Mouse (Mus musculus): Measurements from ENCODE around the gene Snap25. TPM values are rescaled to one million over a fixed set of nuclear protein-coding genes. Genes with fewer than 3 reads are reported as not detected.

The Snap25 gene
- total RNA-seq, 2 experiments from 2014 or later, result 2,771 to 2,937 TPM

DNA sequence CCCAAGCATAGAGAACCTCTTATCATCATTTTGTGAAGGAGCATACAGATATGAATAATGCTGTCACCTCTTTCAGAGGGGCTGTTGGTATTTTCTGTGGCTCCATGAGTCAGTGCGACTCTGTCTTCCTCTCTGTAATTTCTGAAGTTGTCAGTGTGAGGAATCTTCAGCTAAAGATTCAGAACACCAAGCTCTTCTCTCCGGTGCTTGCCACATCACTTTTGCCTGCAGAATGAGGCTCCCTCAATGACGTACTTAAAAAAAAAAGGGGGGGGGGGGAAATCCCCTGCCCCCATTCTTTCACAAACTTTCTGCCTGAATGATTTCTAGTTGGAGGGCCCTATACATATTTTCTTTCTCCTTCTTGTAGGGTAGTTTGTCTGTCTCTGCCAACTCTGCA, 2.1 kb upstream of the Snap25 start:
- intact Hi-C loops (cut with DNase I), result loop anchor here (5.0 to 10.0 kb wide), 3 partner anchors 94 to 224 kb away; partner anchors contain the start of genes AL731706.1, Mkks and Slx4ip
- no peak for DNase-seq (ENCODE audit: low spot score in 2 of 2)

DNA sequence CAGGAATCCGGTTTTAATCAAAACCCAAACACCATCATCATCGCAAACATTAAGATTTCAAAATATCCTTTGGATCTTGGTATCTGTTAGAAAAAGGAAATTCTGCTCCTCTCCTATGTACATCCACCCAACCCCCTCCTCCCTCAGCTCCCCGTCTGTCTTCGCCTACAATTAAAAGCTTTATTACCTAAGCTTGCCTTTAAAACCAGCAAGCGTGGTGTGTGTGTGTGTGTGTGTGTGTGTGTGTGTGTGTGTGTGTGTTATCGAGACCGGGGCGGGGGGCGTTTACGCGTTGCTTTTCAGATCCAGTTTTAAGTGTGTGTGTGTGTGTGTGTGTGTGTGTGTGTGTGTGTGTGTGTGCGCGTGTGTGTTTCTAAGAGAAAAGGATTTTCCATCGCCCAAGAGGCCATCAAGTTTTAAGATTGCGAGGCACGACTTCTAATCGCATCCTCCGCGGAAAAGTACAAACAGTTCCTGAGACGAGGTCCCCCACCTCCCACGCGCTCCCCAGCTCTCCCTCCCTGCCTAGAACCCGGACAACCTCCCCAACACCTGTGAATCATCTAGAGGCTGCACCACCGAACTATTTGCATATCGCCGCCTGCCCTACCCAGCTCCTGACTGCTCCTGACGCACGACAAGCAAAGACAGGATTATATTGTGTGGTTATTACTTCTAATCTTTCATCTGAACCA, 1.4 kb upstream of the Snap25 start:
- DNase-seq (ENCODE audit: low spot score in 2 of 2), result peak; percentile 84 to 86
- intact Hi-C loops (cut with DNase I), result loop anchor here (5.0 to 10.0 kb wide), 3 partner anchors 93 to 225 kb away; partner anchors contain the start of genes AL731706.1, Mkks and Slx4ip

DNA sequence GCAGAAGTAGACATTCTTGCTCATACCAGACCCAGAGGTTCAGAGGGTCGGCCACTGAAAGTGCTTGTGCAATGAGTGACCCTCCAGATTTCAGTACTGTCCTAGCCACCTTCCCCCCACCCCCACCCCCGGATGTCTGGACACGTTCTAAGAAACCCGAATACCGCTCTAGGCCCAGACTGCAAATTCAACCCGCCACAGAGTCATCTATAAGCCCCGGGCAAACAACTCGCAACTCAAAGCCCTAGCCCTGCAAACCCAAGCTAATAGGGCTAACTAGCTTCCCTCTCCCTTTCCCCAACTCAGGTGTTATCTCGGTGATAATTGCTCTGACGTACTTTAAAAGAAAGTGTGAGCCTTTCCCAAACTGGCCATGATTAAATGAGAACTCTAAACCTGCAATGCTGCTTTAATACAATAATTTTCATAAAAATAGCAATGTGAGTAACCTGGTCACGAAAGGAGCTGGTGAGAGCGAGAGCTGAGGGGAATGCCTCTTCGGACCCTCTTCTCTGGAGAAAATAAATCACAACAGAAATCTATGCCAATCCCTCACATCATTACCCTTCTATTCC, 725 bp upstream of the Snap25 start:
- DNase-seq (ENCODE audit: low spot score in 2 of 2), result no peak
- intact Hi-C loops (cut with DNase I), result loop anchor here (1.0 to 10.0 kb wide), 4 partner anchors 33 to 225 kb away; partner anchors contain the start of genes AL731706.1, Mkks and Slx4ip

DNA sequence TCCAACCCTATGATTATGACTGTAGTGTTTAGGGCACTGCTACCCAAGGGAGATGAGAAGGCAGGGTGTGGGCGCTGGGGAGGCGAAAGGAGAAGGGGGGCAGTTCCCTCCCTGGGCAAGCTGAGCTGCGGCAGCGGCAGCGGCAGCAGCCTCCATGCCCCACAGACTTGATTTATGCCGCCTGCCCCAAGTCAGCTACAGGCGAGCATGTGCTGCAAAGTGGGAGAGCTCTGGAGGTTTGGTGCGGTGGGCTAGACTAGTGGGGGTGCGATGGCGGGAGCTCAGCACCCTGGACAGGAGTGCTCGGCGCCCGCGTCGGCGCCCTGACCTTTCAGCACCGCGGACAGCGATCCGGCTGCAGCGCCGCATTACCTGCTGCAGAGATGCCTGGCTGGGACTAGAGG, 757 bp downstream of the Snap25 start:
- peak; percentile 54 to 58 for DNase-seq (ENCODE audit: low spot score in 2 of 2)
- intact Hi-C loops (cut with DNase I), result loop anchor here (5.0 to 10.0 kb wide), 3 partner anchors 91 to 227 kb away; partner anchors contain the start of genes AL731706.1, Mkks and Slx4ip

DNA sequence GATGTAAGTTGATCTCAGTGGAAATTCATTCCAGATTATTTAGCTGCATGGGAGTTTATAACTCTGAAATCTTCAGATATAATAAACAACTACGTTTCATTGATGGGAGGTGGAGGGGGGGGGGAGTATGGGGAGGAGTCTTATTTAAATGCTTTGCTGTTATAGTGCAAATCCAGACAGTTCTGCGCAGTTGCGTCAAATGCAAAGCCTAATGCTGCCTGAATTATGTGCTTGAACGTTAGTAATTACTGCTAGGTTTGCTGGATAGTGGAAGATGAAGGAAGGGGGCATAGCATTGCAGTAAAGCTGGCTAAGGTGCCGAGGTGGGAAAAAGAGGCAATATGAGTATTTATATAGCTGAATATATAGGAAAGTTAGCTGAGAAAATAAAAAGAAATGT, 2.3 kb downstream of the Snap25 start:
- intact Hi-C loops (cut with DNase I), result loop anchor here (5.0 to 10.0 kb wide), 4 partner anchors 89 to 179 kb away; partner anchors contain the start of genes AL731706.1, Mkks and Slx4ip
- DNase-seq (ENCODE audit: low spot score in 2 of 2), result no peak

DNA sequence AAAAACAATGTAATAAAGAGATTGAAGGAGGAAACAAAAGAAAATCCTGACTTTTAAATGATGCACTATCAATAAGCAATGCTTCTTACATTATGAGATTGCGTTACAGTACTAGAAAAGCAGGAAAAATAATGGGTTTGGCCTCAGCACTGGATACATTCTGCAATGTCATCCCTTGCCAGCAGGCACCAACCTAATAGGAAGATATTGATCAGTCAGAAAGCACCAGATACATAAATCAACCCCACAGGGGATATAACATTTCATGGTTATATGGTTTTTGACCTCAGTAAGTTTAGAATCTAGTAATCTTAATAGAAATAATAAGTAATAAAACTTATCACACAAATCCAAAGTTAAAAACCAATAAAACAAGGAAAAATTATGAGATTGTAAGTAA, 3.1 kb downstream of the Snap25 start:
- no peak for DNase-seq (ENCODE audit: low spot score in 2 of 2)
- intact Hi-C loops (cut with DNase I), result loop anchor here (5.0 to 10.0 kb wide), 4 partner anchors 88 to 178 kb away; partner anchors contain the start of genes AL731706.1, Mkks and Slx4ip

DNA sequence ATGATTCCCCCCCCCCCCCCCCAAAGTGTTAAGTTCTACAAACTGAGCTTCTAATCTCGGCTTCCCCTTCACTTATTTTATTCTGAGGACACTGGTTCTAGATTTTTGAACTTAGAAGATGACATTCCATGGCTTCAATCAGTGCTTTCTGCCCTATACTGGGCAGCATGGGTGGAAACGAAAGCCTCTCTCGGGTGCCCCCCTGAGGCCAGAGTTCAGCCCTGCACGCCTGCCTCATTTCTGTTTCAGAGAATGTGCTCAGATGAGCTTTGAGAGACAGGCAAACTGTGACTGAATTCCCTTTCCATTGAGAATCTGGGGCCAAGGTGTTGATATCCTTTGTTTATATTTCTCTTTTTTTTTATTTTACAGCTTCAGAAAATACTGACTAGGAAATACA, 7.0 kb downstream of the Snap25 start:
- no peak for DNase-seq (ENCODE audit: low spot score in 2 of 2)
- intact Hi-C loops (cut with DNase I), result no loop called here

DNA sequence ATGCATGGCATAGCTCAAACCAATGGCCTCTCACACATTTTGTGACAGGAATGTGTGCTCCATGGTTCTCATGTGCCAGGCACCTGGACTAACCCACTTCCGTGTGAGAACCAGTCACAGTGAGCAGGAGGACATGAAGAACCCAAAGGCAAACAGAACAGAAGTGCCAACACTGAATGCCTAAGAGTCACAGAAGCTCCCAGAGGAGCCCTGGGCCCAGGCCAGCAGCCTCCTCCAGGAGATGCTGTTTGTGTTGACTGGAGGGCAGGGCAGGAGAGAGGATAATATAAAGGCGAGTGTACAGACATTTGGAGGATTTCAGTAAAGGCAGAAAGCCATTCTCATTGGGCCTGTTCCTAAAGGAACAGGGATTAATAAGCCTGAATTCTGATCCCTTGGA, 25.0 kb downstream of the Snap25 start:
- intact Hi-C loops (cut with DNase I), result no loop called here
- no peak for DNase-seq (ENCODE audit: low spot score in 2 of 2)

DNA sequence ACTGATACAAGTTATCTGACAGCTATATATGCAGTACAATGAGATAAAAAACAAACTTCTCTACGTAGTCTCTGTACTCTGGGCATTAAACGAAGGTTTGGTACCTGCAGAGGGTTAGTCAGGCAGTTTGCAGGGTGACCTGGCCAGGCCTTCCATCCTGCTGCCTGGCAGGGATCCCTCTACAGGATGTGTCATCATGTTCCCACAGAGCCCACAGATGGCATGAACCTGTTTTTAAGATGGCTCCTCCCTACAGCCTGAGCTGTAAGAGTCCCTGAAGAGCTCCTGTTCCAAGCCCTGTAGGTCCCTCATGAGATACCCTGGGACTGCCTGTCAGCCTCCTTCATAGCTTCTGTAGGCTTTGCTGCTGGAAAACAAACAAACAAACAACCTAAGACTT, 29.0 kb downstream of the Snap25 start:
- intact Hi-C loops (cut with DNase I), result no loop called here
- DNase-seq (ENCODE audit: low spot score in 2 of 2), result no peak

DNA sequence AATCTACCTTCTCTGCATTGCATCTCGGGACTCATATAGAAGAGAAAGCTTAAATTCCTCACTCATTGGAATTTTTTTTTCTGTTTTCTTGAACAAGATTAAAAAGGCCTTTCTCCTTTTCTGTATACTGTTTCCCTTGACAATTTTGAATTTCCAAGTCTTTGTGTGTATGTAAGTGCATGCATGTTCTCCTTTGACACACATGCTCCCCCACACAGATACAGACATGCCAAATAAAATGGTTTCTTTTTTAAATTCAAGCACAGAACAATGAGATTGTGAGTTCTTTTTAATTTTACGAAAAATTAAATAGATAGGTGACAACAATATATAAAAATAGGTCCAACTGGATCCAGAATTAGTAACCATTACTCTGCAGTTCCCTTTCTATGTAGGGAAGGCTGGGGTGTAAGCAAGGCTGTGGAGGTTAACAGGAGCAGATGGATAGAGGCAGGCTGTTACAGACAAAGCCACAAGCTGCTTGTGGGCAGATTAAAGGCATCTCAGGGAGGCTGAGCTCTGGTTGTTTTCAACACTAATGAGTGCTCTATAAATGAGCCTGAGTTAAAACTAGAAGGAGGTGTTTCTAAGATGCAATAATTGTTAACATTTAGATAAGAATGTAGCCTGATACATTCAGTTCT, 31.6 kb downstream of the Snap25 start:
- intact Hi-C loops (cut with DNase I), result no loop called here
- no peak for DNase-seq (ENCODE audit: low spot score in 2 of 2)

DNA sequence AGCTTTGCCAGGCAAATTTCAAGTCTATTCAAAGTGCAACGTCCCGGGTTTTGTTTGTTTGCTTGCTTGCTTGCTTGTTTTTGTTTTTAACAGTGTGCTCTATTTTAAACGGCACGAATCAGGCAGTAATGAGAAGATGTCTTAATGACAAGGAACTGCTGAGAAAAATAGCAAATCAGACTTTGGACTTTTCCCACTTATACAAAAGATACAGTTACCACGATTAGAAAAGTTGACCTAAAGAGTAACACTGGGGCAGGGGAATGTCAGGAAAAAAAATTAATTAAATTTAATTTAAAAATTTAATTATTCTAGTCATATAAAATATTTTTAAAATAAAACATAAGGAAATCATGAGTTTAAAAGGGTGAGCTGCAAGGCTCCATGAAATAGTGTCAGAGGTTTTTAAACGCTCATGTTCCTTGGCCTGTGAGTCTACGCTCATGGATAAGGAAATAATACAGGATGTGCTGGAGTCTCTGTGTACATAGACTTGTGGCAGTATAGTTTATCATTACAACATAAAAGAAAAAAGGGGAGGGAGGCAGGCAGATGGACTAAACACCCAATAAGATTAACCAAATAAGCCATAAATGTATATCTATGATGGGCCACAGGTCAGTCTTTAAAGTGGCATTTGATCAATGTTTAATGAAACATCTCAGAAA, 32.2 kb downstream of the Snap25 start:
- intact Hi-C loops (cut with DNase I), result no loop called here
- no peak for DNase-seq (ENCODE audit: low spot score in 2 of 2)

DNA sequence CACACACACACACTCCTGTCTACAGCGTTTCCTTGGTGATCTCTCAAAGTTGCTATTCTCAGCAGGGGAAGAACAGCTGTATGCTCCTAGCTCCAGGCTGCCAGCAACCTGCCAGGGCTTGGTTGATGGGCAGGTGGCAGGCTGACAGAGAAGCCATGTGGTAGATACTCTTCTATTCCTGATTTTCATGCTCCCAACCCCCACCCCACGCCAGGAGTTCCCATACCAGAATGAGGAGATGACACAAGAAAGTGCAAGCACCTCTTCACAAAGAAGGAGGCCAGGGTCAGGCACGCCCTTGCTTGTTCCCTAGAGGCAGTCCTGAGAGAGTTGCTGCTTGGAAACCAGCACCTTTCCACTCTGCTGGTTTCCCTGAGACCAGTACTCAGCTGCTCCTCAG, 40.4 kb downstream of the Snap25 start:
- intact Hi-C loops (cut with DNase I), result no loop called here
- DNase-seq (ENCODE audit: low spot score in 2 of 2), result no peak

DNA sequence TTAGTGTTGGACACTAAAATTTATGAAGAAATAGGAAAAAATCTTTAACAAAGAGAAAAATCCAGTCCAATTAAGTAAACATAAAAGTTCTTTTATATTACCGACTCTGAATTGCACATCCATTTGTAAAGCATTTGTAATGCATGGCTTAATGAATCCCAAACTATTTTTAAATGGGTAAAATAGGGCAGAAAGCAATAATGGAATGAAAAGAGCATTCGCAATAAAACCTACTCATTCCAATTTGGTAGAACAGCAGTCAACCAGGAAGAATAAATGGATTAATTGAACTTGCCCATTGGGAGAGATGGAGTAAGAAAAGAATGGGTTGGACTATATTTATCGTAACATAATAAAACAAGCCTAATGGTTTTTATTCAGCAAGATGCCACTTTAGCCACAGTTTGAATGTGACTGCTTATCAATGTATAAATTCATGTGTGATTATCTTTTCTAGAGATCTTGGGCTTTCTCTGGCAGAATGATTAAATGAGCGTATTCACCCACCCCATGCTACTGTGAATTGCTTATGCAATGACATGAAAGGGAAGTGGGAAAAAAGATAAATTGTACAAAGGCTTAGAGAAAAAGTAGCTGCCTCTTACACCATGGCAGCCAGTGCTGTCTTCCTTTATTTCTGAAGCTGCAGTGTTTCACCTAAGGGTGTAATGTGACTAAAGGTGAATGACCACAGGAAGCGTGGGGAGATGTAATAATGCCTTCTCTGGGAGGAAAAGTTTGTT, 45.7 kb downstream of the Snap25 start:
- intact Hi-C loops (cut with DNase I), result no loop called here
- no peak for DNase-seq (ENCODE audit: low spot score in 2 of 2)

DNA sequence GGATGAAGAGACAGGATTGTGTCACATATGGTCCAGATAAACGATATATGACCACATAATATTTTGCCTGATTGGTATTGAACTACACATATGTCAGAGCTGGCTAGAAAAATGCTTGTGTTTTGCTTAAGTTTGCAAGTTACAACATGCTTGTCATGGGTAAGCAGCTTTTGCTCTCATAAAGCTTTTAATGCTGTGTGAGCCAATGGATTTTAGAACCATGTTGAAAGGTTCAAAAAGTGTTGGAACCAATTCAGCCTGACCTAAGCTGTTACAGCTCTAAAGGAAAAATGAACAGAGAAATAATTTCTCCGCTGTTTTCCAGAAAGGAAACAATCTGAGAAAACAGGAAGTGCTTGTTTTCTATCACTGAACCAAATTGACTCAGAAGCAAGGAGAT, 64.9 kb downstream of the Snap25 start:
- intact Hi-C loops (cut with DNase I), result no loop called here

DNA sequence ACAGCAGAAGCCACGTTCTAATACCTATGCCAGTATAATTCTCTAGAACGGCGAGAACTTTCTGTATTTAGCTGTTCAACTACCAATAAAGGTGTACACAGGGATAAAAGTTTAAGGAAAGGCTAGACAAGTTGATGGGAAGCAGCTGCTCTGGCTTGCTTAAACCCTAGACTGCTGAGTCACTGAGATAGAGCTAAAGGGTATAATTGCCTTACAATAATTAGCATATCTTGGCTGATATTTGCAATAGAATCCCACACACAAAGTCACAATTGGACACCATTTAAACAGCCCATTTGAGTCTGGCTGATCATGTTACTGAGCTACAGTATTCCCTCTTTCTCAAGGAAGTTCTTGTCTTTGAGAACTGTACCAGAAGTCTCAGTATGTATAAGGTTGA, 65.4 kb downstream of the Snap25 start:
- no peak for DNase-seq (ENCODE audit: low spot score in 2 of 2)
- intact Hi-C loops (cut with DNase I), result no loop called here

More for the DNA sequence above, 64.9 kb downstream of the Snap25 start:
- no peak for DNase-seq (ENCODE audit: low spot score in 2 of 2)

DNA sequence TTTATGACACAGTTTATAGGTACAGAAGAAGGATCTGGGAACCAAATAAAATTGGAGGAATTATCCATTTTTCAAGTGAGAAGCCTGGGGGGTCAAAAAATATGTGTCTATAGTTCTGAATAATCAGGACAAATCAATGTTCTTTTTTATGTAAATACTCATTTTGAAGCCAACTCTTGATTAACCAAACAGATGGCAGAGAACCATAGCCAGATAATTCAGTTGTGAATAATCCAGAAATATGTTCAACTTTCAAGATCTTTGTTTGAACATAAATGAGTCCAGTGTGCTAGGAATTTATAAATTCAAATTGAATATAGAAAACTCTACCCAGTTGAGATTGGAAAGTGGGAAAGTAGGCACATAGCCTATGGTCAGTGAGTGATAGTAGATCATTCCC, 67.0 kb downstream of the Snap25 start:
- DNase-seq (ENCODE audit: low spot score in 2 of 2), result no peak
- intact Hi-C loops (cut with DNase I), result no loop called here

DNA sequence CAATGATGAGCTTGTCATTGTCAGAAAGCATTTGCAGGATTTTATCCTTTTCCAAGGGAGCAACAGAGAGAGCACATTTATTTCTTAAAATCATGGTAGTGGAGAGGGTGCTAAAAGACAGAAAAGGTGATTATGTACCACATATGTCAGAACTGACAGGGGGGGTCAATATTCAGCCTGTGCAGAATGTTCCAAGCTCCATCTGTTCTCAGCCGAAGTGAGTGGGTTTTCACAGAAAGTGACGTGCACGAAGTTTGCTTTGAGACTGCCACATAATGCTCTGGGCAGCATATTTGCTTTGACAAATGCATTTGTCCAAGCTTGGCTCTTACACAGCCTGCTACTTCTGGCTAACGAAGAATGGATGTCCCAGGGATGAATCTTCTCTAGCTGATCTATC, 71.1 kb downstream of the Snap25 start:
- peak; percentile 45 to 60 for DNase-seq (ENCODE audit: low spot score in 2 of 2)
- intact Hi-C loops (cut with DNase I), result no loop called here

DNA sequence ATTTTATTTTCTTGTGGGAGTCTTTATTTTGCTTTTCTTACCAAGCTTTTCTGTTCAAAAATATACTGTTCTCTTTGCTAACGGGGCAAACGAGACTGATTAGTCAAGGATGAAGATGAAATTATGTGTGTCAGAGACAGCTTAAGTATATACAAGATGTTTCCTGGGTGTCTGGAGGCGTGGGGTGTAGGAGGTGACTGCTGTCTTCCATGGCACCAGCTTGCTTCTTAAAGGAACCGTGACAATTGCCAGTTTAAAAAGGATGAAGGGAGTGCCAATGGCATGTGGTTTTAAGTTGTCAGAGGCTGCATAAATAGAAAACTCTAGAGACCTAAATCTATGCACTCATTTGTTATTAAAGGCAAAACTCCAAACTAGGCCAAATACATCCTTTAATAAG, 75.1 kb downstream of the Snap25 start:
- peak; percentile 69 to 73 for DNase-seq (ENCODE audit: low spot score in 2 of 2)
- intact Hi-C loops (cut with DNase I), result no loop called here

DNA sequence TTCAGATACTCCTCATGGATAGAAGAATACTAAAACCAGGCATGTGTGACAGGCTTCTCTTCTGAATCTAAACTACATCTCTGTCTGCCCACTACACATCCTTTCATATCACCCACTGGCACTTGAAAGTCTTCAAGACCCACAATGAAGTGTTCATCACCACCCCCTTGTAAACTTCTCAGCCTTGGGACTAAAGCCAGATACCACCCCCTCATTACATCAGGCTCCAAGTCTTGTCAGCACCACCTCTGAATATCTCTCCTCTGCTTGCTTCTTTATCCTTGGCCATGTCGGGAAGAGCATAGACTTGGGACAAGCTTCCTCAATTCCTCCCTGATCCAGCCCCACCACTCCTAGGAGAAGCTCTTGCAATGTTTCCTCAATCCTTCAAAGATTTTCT, 83.3 kb downstream of the Snap25 start:
- intact Hi-C loops (cut with DNase I), result loop anchor here (10.0 kb wide), 1 partner anchor 88 kb away; the partner anchor contains the start of gene AL731706.2

More for the DNA sequence above, 83.3 kb downstream of the Snap25 start:
- DNase-seq (ENCODE audit: low spot score in 2 of 2), result peak in 1 of 2 experiments; percentile 47

Data from left cerebral cortex, postnatal 36 days (tissue).